Mouse (Mus musculus): ENCODE results near the gene Tnfrsf25. TPM values are rescaled to one million over a fixed set of nuclear protein-coding genes. Genes with fewer than 3 reads are reported as not detected.

Gene Tnfrsf25
- total and polyA plus RNA-seq, 3 experiments, result 1.5 TPM; not detected in 2

- H3K4me1 ChIP-seq (ENCODE audit: control insufficient read depth in 1 of 2, insufficient read depth in 2 of 2), result peaks cover 0 to 12% of the 10 kb centered on the region in 2 experiments; a peak in 1 of 4 replicates
- in situ Hi-C loops (cut with MboI; ENCODE audit: low pct_ligation_motif_present, low pct_unique_long_range_greater_than_20kb, low sequenced_read_pairs), result no loop called here
- H3K27ac ChIP-seq (ENCODE audit: insufficient read depth, low read depth), result no peak overlapping the region
- H3K4me3 ChIP-seq (replicated peaks in 1 of 3; ENCODE audit: low read depth in 2 of 3, low read length in 2 of 3, poor library complexity in 1 of 3), result no peak overlapping the region
- H3K4me2 ChIP-seq (ENCODE audit: insufficient read depth, low read depth, poor library complexity, severe bottlenecking), result no peak overlapping the region
- H3K9ac ChIP-seq (ENCODE audit: insufficient read depth, low read depth), result no peak overlapping the region
- H3K79me2 ChIP-seq (replicated peaks; ENCODE audit: control insufficient read depth, extremely low read depth, insufficient read depth, poor library complexity, severe bottlenecking), result no peaks in the 10 kb centered on the region
- TF ChIP-seq ZNF384 (IDR thresholded peaks at IDR 0.05; ENCODE audit: low read depth, low read length) (no peak), EP300 (IDR thresholded peaks at IDR 0.05; ENCODE audit: low read length) (no peak), USF1 (IDR thresholded peaks at IDR 0.05; ENCODE audit: low read depth, low read length) (no peak), POLR2A (IDR thresholded peaks at IDR 0.05; ENCODE audit: low read depth, low read length) (no peak), NRF1 (IDR thresholded peaks at IDR 0.05; ENCODE audit: low read depth, low read length) (no peak), JUND (conservative IDR thresholded peaks at IDR 0.05; ENCODE audit: low read depth, low read length) (no peak), CHD1 (IDR thresholded peaks at IDR 0.05; ENCODE audit: low read depth, low read length) (no peak), E2F4 (IDR thresholded peaks at IDR 0.05; ENCODE audit: insufficient replicate concordance, low read depth, low read length) (no peak), SMC3 (IDR thresholded peaks at IDR 0.05; ENCODE audit: low read depth, low read length) (no peak), UBTF (IDR thresholded peaks at IDR 0.05; ENCODE audit: low read depth, low read length) (no peak), JUN (IDR thresholded peaks at IDR 0.05; ENCODE audit: insufficient read depth, low read depth, low read length) (no peak), MEF2A (IDR thresholded peaks at IDR 0.05; ENCODE audit: borderline replicate concordance, low read depth, low read length) (no peak), ZKSCAN1 (IDR thresholded peaks at IDR 0.05; ENCODE audit: borderline replicate concordance, low read depth, low read length) (no peak), MAZ (IDR thresholded peaks at IDR 0.05; ENCODE audit: low read depth, low read length) (no peak), GABPA (IDR thresholded peaks at IDR 0.05; ENCODE audit: insufficient replicate concordance, low read depth, low read length) (no peak)
- peaks cover 0 to 3% of the 10 kb centered on the region in 2 experiments for H3K36me3 ChIP-seq (replicated peaks in 1 of 2; ENCODE audit: control insufficient read depth in 1 of 2, insufficient read depth in 1 of 2, low read length in 1 of 2)
- no peak for DNase-seq (ENCODE audit: extremely low read depth)
- dilution Hi-C loops (cut with MboI; ENCODE audit: extremely low pct_ligation_motif_present, extremely low pct_unique_long_range_greater_than_20kb, low sequenced_read_pairs), result no loop called here
- no peaks in the 10 kb centered on the region for H3K9me3 ChIP-seq (replicated peaks; ENCODE audit: low read length)
- H3K27me3 ChIP-seq (replicated peaks), result peaks cover 68% of the 10 kb centered on the region
These were observed 7.7 kb upstream of the Tnfrsf25 start for GRCm38 (mm10) chr4:152107971-152108509.

GRCm38 (mm10) chr4:152108673-152109072 is 7.1 kb upstream of the Tnfrsf25 start:
- Histone ChIP-seq H3K9me3 (replicated peaks; ENCODE audit: low read length) (peaks cover under 1% of the 10 kb centered on the region), H3K9ac (ENCODE audit: insufficient read depth, low read depth) (no peak overlapping the region), H3K27ac (ENCODE audit: insufficient read depth, low read depth) (no peak overlapping the region), H3K79me2 (replicated peaks; ENCODE audit: control insufficient read depth, extremely low read depth, insufficient read depth, poor library complexity, severe bottlenecking) (no peaks in the 10 kb centered on the region), H3K4me2 (ENCODE audit: insufficient read depth, low read depth, poor library complexity, severe bottlenecking) (no peak overlapping the region), H3K4me3 (replicated peaks in 1 of 3; ENCODE audit: low read depth in 2 of 3, low read length in 2 of 3, poor library complexity in 1 of 3) (no peak overlapping the region), H3K27me3 (replicated peaks) (peaks cover 66% of the 10 kb centered on the region), H3K36me3 (replicated peaks in 1 of 2; ENCODE audit: control insufficient read depth in 1 of 2, insufficient read depth in 1 of 2, low read length in 1 of 2) (peaks cover 0 to 3% of the 10 kb centered on the region in 2 experiments), H3K4me1 (ENCODE audit: control insufficient read depth in 1 of 2, insufficient read depth in 2 of 2) (0 out of 4 replicates have a peak, but pooled peaks cover 0 to 8% of the 10 kb centered on the region in 2 experiments)
- dilution Hi-C loops (cut with MboI; ENCODE audit: extremely low pct_ligation_motif_present, extremely low pct_unique_long_range_greater_than_20kb, low sequenced_read_pairs), result no loop called here
- in situ Hi-C loops (cut with MboI; ENCODE audit: low pct_ligation_motif_present, low pct_unique_long_range_greater_than_20kb, low sequenced_read_pairs), result no loop called here
- TF ChIP-seq JUN (IDR thresholded peaks at IDR 0.05; ENCODE audit: insufficient read depth, low read depth, low read length) (no peak), KAT2A (IDR thresholded peaks at IDR 0.05; ENCODE audit: insufficient replicate concordance, low read length) (no peak), CHD1 (IDR thresholded peaks at IDR 0.05; ENCODE audit: low read depth, low read length) (no peak), RAD21 (IDR thresholded peaks at IDR 0.05; ENCODE audit: low read depth, low read length) (no peak), PAX5 (IDR thresholded peaks at IDR 0.05; ENCODE audit: low read length) (no peak), UBTF (IDR thresholded peaks at IDR 0.05; ENCODE audit: low read depth, low read length) (no peak), CHD2 (IDR thresholded peaks at IDR 0.05; ENCODE audit: low read length) (no peak), USF2 (conservative IDR thresholded peaks at IDR 0.05; ENCODE audit: low read depth, low read length) (no peak), MAZ (IDR thresholded peaks at IDR 0.05; ENCODE audit: low read depth, low read length) (no peak), SIN3A (IDR thresholded peaks at IDR 0.05; ENCODE audit: low read length) (no peak), SMC3 (IDR thresholded peaks at IDR 0.05; ENCODE audit: low read depth, low read length) (no peak), NELFE (IDR thresholded peaks at IDR 0.05; ENCODE audit: low read depth, low read length) (no peak)
- DNase-seq (ENCODE audit: extremely low read depth), result no peak
